Mouse (Mus musculus) T-helper 2 cell (primary cell): ENCODE measurements at regions not wholly inside any gene's neighbourhood (a gene's known extent, or its start where the extent isn't known, plus 50 kb on each side); places are given as distances from the start of the nearest gene placed in this dataset.

Experiments used
- in situ Hi-C: fragments of 300-600 bp; cut with MboI, MseI; formaldehyde crosslinking; loops from one replicate; pipeline ENCODE4 v1.15.1; 2025; ENCODE audit warnings: high pct_unique_total_duplicates

DNA sequence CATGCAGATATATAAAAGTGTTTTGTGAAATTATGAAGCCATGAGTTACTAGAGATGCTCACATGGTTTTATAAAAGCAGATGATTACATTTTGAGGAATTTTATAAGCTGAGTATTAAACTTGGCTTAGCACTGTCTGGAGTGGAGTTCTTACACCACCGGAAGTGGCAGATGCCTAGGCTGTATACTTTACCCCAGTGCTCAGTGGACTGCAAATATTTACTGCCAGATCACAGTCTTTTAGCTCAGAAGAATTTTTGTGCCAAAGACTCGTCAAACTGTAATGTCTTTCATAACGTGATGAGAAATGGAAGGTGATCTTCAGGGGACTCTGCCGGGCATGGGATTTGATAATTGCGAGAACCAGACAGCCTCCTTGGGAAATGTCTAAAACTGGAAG, 136.1 kb upstream of the 9330182O14Rik start:
- in situ Hi-C loops, result no loop called here

DNA sequence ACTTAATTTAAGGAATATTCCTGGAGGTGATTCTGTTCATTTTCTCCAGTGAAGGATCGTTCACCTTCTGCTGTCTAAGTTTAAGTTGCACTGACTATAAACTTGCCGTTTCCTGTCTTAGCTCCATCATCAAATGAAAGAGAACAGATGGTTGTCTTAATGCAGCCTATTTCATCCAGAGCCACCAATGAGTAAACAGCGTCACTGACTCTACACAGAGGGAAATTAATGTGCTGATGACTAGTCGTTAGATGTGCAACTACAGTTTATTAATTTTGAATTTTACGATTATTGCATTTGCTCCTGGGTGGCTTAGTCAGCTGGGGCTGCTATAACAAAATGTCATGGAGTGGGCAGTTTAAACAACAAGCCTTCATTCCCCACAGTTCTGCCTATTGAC, 134.1 kb upstream of the 9330182O14Rik start:
- in situ Hi-C loops, result no loop called here

DNA sequence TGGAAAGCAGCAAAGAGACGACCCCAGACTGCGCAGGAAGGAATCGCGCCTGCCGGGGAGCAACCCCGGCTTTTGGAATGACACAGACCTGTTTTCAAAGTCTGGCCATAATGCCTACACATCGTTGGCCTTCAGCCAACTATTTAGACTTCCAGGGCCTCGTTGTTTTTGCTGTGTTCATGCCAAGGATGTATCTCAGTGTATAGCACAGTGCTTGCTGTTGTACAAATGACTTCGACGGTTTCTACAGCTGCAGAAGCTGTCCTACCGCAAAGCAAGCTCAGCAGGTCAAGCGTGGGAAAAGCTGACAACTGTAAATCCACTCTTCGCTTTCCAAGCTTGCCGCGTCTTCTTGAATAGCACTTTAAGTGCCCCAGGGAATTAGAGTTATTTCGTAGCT, 129.1 kb upstream of the 9330182O14Rik start:
- in situ Hi-C loops, result no loop called here

DNA sequence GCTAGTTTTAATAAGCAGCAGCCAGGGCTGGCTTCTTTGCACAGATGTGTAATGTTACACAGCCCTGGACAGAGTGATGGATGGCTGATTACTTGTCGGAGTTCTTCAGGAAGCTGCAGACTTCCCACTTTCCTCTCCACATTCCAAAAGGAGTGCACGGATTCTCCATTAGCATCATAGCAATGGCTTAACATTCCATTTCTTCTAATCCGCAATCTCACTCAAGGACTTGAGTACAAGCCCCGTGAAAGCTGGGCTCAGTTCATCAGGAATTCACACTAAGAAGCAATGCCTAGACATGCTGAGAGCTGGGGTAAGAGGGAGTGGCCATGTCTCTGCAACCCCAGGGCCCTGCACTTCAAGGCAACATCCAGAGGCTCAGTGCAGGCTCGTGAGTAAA, 126.3 kb upstream of the 9330182O14Rik start:
- in situ Hi-C loops, result no loop called here

DNA sequence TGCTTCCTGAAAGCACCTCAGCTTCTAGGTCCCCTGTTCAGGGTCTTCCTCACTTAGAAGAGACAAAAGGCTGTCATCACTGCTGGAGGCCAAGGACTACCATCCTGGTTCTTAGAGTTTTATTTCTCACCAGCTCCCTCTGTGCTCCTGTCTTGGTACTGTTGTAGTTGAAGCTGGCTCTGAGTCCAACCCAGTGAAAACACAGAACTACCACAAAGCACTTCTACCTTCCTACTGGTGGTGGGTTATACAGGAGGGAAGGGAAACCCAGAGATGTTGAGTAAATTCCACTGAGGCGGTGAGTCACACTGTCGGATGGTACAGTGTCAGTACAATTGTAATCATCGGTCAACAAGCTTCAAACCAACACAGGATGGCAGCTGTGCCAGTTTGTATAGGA, 120.3 kb upstream of the 9330182O14Rik start:
- in situ Hi-C loops, result no loop called here

DNA sequence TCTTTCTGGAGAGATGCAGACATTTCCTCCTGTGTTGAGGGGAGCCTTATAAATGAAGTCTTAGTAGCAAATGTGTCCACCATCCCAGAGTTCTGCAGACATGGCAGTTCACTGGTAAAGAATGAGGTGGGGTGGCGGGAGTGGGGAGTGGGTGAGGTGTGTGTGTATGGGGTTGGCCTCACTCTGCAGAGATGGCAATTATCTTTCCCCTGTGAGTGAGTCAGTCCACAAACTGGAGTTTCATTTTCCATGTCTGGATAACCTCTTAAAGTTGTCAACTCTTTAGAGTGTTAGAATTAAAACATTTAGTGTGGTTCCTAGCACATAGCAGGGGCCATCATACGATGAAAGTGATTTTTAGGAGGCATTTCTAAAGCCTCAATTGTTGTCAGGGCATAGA, 117.1 kb upstream of the 9330182O14Rik start:
- in situ Hi-C loops, result no loop called here

DNA sequence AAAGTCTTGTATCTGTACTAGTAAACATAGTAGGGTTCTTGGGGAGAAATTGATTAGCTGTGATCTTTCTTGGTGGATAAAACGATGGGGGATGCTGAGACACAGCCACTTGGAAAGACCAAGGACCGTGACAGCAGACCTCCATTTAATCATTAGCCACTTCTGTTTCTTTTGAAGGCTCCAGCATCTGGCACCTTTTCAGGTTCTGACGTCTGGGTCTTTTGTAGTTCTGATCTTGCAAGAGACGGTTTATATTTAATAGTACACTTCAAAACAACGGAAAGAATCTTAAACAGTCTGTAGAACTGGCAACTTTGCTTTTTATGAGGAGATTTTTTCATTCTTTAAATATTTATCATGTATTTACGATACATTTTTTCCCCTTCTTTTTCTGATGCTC, 116.6 kb upstream of the 9330182O14Rik start:
- in situ Hi-C loops, result no loop called here

DNA sequence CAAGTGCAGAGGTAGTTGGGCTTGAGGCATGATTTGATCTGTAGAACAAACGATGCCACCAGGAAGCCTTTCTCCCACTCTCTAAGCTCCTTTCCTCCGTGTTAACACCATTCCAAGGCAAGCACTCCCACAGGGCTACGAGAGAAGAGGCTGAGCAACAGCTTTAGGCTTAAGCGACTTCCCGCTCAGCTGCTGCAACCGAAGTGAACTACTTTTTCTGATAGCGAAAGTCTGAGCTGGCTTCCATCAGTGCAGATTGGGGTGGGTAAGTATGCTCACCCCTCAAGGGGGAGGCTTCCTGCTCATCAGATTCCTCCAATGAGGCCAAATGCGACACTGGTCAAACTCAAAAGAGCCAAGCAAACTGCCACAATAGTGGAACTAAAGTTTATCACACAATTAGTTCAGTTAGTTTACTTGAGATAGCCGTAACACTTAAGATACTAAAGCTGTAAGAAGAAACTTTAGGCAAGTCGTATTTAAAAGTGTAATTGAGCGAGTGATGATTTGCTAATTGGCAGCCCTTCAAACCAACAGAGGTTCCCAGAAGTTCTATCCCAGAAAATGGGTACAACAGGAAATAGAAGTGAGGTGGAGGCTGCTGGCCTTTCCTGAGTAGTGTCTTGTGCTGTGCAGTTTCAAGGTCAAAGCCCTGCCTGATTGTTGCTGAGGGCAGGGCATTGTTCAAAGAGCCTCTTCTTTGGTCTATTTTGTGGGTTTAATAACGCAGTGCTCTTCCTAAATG, 115.9 kb upstream of the 9330182O14Rik start:
- in situ Hi-C loops, result no loop called here

DNA sequence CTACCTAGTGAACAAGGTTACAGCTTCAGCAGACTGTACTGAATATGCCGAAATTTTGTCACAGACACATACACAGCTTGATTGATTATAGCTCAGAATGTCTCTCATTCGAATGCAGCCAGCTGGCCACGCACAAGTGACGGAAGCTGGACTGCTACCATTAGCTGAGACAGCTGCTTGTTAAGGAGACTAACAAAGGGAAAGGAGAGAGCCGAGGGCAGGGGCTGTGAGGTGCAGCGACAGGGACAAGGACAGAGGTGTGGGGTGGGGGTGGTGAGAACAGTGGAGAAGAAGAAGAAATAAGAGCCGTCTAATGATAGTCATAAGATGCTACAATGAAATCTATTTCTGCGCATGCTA, 115.4 kb upstream of the 9330182O14Rik start:
- in situ Hi-C loops, result no loop called here

DNA sequence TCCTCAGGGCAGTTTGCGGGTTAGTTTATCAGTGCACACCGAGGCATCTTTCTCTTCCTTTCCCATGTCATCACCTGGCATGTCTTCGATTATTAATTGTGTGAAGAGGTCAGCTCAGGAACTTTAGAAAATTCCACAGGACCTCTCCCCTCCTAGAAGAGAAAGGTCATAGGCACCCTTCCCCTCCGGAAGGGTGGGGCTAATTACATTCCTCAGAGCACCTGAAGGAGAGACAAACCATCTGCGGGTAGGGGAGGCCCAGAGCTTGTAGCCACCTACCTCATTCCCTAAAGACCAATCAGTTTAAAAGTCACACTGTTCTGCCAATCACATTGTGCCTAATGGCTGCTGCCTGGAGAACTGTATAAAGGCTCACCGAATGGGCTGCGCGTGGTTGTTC, 114.9 kb upstream of the 9330182O14Rik start:
- in situ Hi-C loops, result no loop called here

DNA sequence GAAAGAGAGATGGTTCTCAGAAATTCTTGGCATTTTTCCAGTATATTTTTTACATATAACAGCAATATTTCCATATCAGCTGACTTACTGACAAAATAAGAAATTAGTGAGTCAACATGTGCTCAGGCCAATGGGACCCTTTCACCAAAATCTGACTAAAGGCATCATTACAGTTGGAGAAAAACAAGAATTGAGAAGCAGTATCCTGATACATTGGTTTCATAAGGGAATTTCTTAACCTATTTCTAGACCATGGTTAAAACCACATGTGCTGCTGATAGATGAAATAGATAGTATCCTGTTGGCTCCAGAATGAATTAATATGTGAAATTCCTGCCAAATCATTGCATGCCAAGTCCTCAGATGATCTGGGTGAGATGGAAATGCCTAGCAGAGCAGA, 114.1 kb upstream of the 9330182O14Rik start:
- in situ Hi-C loops, result no loop called here

DNA sequence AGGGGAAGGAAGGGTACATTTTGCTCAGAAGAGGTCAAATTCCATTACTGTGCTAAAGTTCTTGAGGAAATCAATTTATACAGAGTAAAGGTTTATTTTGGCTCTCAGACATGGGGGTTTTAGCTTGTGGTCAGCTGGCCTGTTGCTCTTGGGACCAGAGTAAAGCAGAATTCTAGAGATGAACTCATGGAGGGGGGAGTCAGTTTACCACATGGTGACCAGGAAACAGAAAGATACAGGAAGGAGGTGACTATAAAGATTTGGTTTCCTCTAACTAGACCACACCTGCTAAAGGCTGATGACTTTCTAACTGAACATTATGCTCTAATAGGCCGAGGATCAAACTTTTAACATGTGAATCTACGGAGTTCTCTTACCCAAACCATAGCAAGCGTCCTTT, 113.5 kb upstream of the 9330182O14Rik start:
- in situ Hi-C loops, result no loop called here

DNA sequence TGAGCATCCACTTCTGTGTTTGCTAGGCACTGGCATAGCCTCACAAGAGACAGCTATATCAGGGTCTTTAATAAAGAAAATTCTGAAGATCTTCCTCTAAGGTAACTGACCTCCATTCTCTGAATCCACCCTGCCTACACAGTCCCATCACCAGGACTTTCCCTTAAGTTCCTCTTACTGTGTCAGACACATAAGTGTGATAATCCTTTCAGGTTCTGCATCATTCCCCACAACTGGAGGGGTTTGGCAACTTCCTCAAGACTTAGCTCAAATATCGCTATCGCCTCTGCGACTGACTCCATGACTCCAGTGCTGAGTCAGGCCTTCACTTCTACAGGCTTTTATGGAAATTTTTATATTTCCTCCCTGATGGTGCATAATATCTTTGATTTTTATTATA, 111.0 kb upstream of the 9330182O14Rik start:
- in situ Hi-C loops, result no loop called here

DNA sequence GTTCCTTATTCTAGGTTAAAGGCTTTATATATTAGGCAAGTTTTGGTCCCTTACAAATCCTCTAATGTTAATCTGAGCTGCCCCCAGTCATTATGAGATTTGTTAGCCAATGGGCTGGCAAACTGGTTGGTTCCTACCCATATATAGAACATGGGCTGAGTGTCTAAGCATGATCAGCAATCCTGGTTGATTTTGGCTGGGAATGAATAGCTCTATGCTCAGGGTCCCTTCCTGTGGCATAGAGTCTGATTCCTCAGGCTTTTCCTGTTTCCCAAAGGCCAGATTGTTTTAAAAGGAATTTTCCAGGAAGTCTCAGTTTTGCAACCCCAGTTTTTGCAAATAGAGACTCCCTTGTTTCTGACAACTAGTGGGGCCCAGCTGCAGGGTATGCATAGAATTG, 102.1 kb upstream of the 9330182O14Rik start:
- in situ Hi-C loops, result no loop called here

DNA sequence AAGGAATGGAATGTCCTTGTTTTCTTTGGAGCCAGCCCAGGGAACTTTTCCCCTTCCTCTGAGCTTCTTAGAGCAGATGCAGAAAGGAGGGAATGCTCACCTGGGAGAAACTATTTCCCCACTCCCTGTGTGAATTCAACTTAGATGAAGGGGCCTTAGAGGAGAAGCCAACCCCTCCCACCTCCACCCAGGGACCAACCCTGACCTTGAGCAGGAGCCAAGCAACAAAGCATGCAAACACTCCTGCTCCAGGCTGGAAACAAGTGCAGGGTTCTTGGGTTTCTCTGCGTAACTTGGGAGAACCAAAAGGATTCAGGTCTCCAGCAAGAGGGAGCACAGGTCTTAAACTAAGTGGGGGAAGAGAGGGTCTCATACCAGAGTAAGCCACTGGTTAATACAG, 98.0 kb upstream of the 9330182O14Rik start:
- in situ Hi-C loops, result no loop called here

DNA sequence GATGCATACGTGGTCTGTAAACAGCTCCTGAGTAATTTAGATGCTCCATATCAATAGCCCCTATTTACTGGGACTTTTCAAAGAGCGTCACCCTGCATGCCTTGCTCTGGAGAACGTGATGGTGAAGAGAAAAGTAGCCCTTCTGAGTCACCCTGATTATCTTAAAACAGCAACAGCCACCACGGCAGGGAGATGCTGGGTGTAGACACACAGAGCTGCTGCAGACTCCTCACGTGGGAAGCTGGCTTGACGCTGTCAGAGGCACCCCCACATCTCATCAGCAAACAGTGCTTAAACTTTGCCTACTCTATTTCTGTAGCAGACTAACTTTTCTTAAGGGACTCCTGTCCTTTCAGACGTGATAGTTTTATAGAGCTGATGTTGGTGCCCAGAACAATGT, 96.9 kb upstream of the 9330182O14Rik start:
- in situ Hi-C loops, result no loop called here

DNA sequence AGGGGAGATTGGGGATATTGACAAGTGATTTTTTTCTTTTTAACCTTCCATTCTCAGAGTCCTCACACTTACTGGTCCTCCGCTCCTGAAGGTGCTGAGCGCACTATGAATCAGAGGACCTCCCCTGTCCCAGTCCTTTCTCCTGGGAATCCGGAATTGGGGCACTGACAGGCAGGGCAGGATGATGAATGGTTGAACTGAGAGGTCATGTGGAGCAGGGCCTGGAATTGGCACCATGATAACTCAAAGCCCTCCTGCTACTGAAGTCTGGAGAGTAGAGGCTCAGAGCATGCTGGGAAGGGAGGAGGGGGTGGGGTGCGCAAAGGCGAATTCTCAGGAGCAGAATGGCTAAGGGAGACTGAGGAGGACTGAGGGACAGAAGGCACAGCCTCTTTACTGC, 87.9 kb upstream of the 9330182O14Rik start:
- in situ Hi-C loops, result no loop called here

DNA sequence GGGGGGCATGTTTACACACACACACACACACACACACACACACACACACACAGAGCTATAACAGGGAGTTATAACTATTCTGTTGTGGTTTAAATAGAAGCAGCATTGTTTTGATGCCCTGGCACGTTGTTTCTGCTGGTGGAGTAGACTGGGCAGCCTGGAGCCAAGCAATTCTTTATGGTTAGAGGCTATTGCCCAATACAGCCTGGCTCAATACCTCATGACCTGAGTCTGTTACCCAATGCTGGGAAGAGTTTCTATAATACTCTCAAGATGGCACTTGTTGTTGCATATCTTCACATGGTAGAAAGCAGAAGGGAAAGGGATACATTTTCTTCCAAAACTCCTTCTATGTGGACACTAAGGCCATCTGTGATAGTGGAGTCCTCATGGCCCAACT, 87.1 kb upstream of the 9330182O14Rik start:
- in situ Hi-C loops, result no loop called here

DNA sequence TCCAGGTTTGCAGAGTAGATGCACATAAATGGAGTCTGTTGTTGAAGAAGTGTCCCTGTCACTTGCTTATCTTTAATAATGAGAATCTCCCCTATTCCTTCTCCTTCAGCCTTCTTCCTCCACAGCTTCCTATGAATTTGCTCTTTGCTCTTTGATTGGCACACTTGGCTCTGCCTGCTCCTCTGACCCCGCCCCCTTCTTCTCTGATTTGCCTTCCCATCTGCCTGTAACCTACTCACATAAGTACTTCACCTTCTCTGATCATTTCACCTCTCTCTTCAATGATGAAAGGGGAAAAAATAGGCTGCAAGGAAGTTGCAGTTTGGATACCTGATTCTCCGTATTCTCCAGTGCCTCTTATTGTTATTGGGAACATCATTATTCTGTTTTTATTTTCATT, 66.1 kb upstream of the 9330182O14Rik start:
- in situ Hi-C loops, result no loop called here

DNA sequence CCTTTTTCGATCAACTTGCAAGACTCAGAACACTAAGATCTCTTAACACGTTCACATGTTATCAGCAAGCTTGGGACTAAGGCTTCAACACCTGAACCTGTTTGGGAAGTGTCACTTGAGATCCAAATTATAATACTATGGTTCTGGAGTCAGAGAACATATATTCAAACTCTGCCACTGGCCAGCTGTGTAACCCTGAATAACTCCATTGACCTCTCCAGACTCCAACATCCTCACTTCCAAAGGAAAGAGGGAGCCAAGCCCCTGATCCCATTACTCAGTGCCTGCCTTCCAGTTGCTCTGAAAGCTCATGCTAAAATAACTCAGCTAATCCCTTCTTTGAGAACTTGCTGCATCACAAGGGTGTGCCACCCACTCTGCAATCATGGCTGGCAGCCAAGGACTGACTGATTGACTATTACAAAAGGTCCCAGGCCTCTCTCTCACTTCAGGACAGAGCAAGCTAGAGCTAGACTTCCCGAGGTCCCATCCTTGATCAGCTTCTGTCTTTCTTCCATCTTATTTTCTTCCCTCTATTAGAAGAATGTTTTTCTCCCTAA, 58.8 kb upstream of the 9330182O14Rik start:
- in situ Hi-C loops, result loop anchor here (5.0 kb wide), 1 partner anchor 48 kb away; no protein-coding TSS in a partner anchor

DNA sequence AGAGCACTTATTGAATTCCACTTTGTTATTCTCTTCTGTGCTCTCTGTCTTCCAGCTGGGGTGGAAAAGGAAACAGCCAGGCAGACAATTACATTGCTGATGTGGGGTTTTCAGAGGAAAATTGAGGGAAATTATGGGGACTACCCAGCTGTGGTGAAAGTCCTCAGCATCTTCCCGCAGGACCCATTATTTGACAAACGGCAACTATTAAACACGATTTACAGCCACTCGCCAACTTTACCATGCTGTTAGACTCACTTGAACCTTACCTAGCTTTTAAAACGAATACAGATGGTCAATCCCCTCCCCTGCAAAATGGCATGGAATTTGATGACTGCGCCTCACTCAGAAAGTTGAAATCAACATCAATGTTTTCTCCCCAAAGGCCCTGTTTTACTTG, 54.3 kb upstream of the 9330182O14Rik start:
- in situ Hi-C loops, result loop anchor here (5.0 kb wide), 1 partner anchor 53 kb away; no protein-coding TSS in a partner anchor
